Mouse (Mus musculus): ENCODE measurements at regions not wholly inside any gene's neighbourhood (a gene's known extent, or its start where the extent isn't known, plus 50 kb on each side); places are given as distances from the start of the nearest gene placed in this dataset.

DNA sequence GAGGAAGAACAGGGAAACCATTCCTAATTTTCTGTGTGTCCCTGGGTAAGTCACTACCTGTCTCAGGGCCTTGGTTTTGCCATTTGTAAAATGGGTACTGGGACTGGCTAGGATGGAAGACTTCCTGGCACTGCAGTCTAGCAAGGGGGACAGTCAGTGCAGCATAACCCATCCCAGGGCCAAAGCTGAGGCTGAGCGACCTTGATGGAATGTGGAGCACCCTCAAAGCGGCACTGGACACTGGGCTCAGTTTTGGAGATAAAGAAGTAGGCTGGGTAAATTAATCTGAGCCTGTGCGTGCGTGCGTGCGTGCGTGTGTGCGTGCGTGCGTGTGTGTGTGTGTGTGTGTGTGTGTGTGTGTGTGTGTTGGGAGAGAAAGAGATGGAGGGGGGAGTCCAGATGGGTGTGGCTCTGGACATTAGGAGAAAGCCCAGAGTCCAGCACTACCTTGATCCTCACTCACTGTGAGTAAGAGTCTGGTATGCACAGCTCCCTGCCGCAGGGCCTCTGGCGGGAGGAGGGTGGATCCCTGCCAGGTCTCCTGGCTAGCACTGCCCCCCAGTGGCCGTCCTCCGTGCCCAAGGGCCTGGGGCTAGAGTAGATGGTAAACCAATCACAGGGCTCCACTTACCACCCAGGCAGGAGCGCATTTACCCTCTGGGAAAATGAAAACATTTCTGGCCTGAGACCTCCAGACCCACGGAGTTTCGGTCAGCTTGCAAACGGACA lies 320.3 kb upstream of the Dio3 start:
- peak; percentile 64 for DNase-seq

DNA sequence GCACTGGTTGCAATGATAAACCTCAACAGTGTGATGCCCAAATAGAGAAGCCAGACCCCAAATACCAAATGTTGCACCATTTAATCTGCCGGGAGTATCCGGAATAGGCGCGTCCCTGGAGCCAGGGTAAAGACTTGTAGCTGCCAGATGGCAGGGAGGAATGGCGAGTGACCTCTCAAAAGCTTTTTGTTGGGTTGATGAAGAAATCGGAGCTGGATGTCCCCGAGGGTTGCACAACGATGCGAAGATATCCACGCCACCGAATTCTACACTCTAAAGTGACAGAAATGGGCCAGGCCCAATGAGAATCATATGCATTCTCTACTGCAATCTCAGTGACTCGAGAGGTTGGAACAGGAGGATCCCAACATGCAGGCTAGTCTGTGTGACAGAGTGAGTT lies 312.1 kb upstream of the Dio3 start:
- DNase-seq = no peak

DNA sequence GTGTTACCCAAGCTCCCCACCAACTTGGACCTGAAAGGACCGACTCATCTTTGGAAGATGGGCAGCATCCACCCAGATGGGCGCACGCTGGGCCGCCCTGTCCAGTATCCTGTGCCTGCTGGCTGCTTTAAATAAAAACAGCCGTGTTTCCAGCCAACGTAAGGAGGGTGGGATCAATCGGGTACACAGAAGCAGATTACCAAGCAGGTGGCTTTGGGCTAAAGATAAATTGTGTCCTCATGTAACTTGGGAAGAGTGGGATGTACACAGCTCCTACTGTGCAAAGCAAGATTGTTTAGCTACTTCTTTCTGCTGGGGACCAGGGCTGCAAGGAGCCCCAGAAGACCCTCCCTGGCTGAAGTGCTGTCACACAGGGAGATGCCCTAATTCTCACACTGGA lies 310.6 kb upstream of the Dio3 start:
- DNase-seq = no peak

- DNase-seq = no peak
These were observed 307.4 kb upstream of the Dio3 start for GRCm38 (mm10) chr12:109971508-109971907.

- DNase-seq = no peak
These were observed 306.4 kb upstream of the Dio3 start for GRCm38 (mm10) chr12:109972366-109973015.

GRCm38 (mm10) chr12:109973598-109973997 lies 305.3 kb upstream of the Dio3 start:
- DNase-seq = no peak

GRCm38 (mm10) chr12:109975176-109975972 lies 303.5 kb upstream of the Dio3 start:
- DNase-seq = no peak

- DNase-seq = no peak
These were observed 294.2 kb upstream of the Dio3 start for GRCm38 (mm10) chr12:109984651-109985050.

GRCm38 (mm10) chr12:109993410-109993809 lies 285.5 kb upstream of the Dio3 start:
- DNase-seq = no peak

- DNase-seq = no peak
These were observed 276.2 kb upstream of the Dio3 start for GRCm38 (mm10) chr12:110002717-110003116.

DNA sequence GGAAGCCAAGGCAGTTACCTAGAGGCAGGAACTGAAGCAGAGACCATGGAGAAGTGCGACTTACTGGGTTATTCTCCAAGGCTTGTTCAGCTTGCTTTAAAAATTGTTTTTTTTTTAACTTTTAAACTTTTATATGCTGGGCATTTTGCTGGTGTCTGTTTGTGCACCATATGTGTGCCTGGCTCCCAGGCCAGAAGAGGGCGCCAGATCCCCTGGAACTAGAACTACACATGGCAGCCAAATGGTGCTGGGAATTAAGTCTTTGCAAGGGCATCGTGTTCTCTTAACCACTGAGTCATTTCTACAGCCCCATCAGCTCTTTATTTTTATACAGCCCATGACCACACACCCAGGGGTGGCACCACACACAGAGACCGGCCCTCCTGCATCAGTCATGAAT lies 269.7 kb upstream of the Dio3 start:
- DNase-seq = no peak

DNA sequence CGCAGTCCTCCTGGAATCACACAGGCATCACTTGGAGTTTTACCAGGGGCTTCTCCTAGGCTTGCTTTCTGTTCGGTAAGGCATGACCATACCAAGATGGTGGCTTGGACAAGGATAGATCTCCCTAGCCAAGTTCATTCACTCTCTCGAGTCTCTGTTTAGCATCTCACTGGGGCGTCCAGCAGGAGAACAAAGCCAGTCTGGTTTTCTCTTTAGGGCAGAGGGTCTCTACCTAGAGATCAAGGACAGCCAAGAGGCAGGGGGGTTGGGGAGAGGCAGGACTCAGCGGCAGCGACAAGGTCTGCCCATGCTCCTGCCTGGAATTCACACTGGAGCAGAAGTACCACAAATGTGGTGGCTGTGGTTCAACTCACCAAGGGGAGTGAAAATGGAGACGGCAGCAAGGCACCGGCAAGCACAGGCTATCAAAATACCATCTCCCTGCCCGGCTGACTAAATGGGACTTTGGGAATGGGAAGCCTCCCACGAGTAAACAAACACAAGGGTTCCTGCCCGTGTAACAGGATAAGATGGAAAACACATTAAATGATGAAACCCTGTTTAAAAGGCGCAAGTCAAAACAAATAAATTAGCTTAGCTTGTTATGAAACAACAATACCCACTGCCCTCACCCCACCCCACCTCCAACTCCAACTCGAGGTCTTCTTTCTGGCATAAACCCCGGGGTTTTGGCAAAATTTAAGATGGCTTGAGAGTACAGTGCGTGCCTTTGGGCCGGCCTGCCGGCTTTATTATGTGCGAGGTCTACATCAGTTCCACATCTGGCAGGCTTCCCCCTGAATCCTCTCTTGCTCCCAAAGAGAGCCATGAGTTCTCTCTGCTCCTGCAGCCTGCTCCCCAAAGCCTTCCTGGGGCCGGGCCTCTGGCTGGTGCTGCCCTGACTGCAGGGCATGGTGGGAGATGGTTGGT lies 258.1 kb upstream of the Dio3 start:
- no peak for DNase-seq

DNA sequence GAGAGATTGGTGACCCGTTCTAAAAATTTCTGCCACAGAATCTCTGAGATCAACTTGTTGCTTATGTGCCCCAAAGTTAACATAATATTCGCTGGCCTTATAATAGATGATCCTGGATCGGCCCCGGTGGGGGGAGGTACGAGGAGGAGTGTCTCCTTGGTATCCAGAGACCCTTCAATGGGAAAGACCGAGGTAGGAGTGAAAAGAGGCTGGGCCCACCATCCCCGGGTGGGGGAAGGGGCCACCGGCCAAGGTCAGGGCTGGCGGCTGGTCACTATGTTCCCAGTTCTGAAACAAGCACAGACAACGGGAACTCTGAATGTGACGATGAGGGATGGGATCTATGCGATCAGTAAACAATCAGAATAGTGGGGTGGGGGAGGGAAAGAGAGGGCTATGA lies 257.2 kb upstream of the Dio3 start:
- no peak for DNase-seq

- DNase-seq = no peak
These were observed 256.2 kb upstream of the Dio3 start for GRCm38 (mm10) chr12:110022631-110023030.

- no peak for DNase-seq
These were observed 255.4 kb upstream of the Dio3 start for GRCm38 (mm10) chr12:110023192-110024101.

DNA sequence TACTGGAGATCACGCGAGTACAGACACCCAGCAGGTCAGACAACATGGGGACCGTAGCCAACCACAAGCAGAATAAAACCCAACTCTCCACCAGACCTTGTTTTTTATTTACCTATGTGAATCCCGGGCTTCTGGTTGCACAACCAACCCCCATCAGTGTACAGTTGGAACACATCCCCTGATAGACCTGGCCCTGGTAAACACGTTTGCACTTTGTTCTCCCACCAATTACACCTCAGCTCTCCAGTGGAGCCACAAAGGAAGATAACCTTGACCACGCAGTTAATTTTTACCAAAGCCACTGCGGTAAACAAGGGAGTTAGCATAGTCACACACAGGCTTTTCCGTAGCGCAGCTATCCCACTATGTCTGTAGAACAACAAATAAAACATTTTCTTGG lies 254.6 kb upstream of the Dio3 start:
- DNase-seq = peak; percentile 25

DNA sequence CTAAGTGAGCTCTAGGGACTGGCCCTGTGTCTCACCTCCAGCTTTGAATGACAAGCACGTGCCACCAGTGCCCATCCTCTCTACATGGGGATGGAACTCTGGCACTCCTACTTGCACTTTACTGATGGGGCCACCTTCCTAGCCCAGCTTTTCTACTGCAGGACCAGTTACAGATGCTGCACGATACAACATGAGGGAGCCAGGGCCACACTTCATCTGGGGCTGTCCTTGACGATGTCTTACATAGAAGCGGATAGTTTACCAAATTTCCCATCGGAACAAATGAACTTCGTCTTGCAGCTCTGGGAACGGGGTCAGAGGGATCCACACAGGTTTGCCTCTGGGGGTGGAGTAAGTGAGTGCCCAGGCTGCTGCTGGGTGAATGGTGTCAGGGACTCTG lies 253.7 kb upstream of the Dio3 start:
- no peak for DNase-seq

- no peak for DNase-seq
These were observed 252.7 kb upstream of the Dio3 start for GRCm38 (mm10) chr12:110026033-110026750.

DNA sequence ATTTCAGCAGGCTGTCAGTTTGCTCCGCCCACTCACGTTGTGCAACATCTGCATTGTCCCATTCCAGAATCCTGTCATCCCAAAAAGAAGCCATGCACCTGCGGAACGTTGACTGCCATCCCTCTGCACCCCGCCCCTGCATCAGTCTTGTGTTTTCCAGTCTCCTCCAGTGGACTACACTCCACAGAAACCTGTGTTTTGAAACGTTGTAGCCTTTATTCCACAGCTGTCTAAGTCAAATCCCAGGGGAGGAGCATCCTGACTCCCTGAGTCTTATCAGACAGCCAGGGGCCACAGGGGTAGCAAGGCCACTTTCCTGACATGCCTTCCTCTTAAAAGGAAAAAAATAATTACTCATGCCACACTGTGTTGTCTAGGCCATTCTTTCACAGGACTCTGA lies 251.5 kb upstream of the Dio3 start:
- DNase-seq = no peak

- no peak for DNase-seq
These were observed 250.9 kb upstream of the Dio3 start for GRCm38 (mm10) chr12:110027976-110028375.

DNA sequence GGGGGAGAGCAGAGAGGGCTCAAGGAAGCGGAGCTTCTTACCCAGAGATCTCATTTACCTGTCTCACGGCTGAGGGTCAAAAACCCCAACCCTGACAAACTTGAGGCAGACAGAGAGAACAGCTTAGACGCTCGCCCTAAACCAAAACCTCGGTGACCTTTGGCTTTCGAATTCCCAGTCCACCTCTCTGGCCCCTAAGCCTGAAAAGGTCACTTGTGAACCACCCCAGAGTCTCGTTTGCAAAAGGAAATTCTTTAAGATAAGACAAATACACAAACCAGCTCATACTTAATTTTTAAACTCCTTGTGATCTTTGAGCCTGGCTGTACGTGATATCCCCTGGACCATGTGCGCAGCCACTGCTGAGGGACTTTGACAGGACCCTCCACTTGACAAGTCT lies 250.2 kb upstream of the Dio3 start:
- DNase-seq = no peak

All from kidney, adult 18-20 months (tissue).